Mouse (Mus musculus): Measurements from ENCODE around the gene Gm20431. TPM values are rescaled to one million over a fixed set of nuclear protein-coding genes. Genes with fewer than 3 reads are reported as not detected.
"Not testable (repeated sequence)": the region's sequence is repeated elsewhere in the genome, so short reads cannot be mapped to it uniquely, and the experiment has no call there.

Gm20431 gene
- polyA plus RNA-seq, 1 experiment from 2014 or later = 5.2 TPM

GRCm38 (mm10) chr2:167613335-167613734 lies 48.0 kb downstream of the Gm20431 start:
- TF ChIP-seq CTCF (IDR thresholded peaks at IDR 0.05) = peak; percentile 47
- not testable (repeated sequence) for H3K9me3 ChIP-seq (ENCODE audit: low read length); DNase-seq (ENCODE audit: low spot score); H3K4me3 ChIP-seq (ENCODE audit: low read depth, low read length); H3K27me3 ChIP-seq (replicated peaks; ENCODE audit: insufficient read depth, low read length); H3K9ac ChIP-seq (replicated peaks; ENCODE audit: low read depth); H3K4me2 ChIP-seq (replicated peaks; ENCODE audit: low read depth, low read length); H3K27ac ChIP-seq (ENCODE audit: low read length); H3K4me1 ChIP-seq (ENCODE audit: insufficient read depth, low read depth, low read length); ATAC-seq
- H3K36me3 ChIP-seq (ENCODE audit: insufficient read depth, low read length) = peaks cover 18% of the 10 kb centered on the region; the same call in 1 of the 2 replicates
- 95% methylated on average over 5 of the region's 7 CpGs for WGBS

- Histone ChIP-seq H3K9ac (replicated peaks; ENCODE audit: low read depth) (no peak overlapping the region), H3K4me3 (ENCODE audit: low read depth, low read length) (no peak overlapping the region), H3K9me3 (ENCODE audit: low read length) (no peaks in the 10 kb centered on the region), H3K27ac (ENCODE audit: low read length) (no peak overlapping the region), H3K4me1 (ENCODE audit: insufficient read depth, low read depth, low read length) (no peaks in the 10 kb centered on the region), H3K4me2 (replicated peaks; ENCODE audit: low read depth, low read length) (no peak overlapping the region), H3K36me3 (ENCODE audit: insufficient read depth, low read length) (peaks cover 23% of the 10 kb centered on the region), H3K27me3 (replicated peaks; ENCODE audit: insufficient read depth, low read length) (no peaks in the 10 kb centered on the region)
- DNase-seq (ENCODE audit: low spot score) (no peak), ATAC-seq (no peak)
- 89% methylated on average over 14 of the region's 14 CpGs for WGBS
- TF ChIP-seq CTCF (IDR thresholded peaks at IDR 0.05) = no peak
- no peak for TF ChIP-seq EP300 (IDR thresholded peaks at IDR 0.05)
Measured at GRCm38 (mm10) chr2:167612122-167612521, 49.2 kb downstream of the Gm20431 start.

GRCm38 (mm10) chr2:167611287-167611686 lies 50.0 kb downstream of the Gm20431 start:
- peaks cover 19% of the 10 kb centered on the region for H3K36me3 ChIP-seq (ENCODE audit: insufficient read depth, low read length)

GRCm38 (mm10) chr2:167606745-167607123 lies 54.6 kb downstream of the Gm20431 start:
- Histone ChIP-seq H3K36me3 (ENCODE audit: insufficient read depth, low read length) (peaks cover 8% of the 10 kb centered on the region; the same call in 1 of the 2 replicates), H3K4me1 (ENCODE audit: insufficient read depth, low read depth, low read length) (no peaks in the 10 kb centered on the region), H3K9me3 (ENCODE audit: low read length) (no peaks in the 10 kb centered on the region), H3K27me3 (replicated peaks; ENCODE audit: insufficient read depth, low read length) (no peaks in the 10 kb centered on the region), H3K27ac (ENCODE audit: low read length) (no peak overlapping the region), H3K4me3 (ENCODE audit: low read depth, low read length) (no peak overlapping the region), H3K9ac (replicated peaks; ENCODE audit: low read depth) (no peak overlapping the region), H3K4me2 (replicated peaks; ENCODE audit: low read depth, low read length) (no peak overlapping the region)
- WGBS = 80% methylated on average over 4 of the region's 4 CpGs
- DNase-seq (ENCODE audit: low spot score) (no peak), ATAC-seq (no peak)
- no peak for TF ChIP-seq CTCF (IDR thresholded peaks at IDR 0.05)
- TF ChIP-seq EP300 (IDR thresholded peaks at IDR 0.05) = no peak

More at GRCm38 (mm10) chr2:167611287-167611686, 50.0 kb downstream of the Gm20431 start:
- Histone ChIP-seq H3K27ac (ENCODE audit: low read length) (no peak overlapping the region), H3K9ac (replicated peaks; ENCODE audit: low read depth) (no peak overlapping the region), H3K9me3 (ENCODE audit: low read length) (no peaks in the 10 kb centered on the region), H3K4me1 (ENCODE audit: insufficient read depth, low read depth, low read length) (no peaks in the 10 kb centered on the region), H3K4me2 (replicated peaks; ENCODE audit: low read depth, low read length) (no peak overlapping the region), H3K27me3 (replicated peaks; ENCODE audit: insufficient read depth, low read length) (no peaks in the 10 kb centered on the region), H3K4me3 (ENCODE audit: low read depth, low read length) (no peak overlapping the region)
- 62% methylated on average over 10 of the region's 10 CpGs for WGBS
- no peak for TF ChIP-seq EP300 (IDR thresholded peaks at IDR 0.05)
- TF ChIP-seq CTCF (IDR thresholded peaks at IDR 0.05) = peak; percentile 60
- no peak for DNase-seq (ENCODE audit: low spot score)
- peak; percentile 69 for ATAC-seq

GRCm38 (mm10) chr2:167605817-167606744 lies 55.2 kb downstream of the Gm20431 start:
- H3K36me3 ChIP-seq (ENCODE audit: insufficient read depth, low read length) = peaks cover 8% of the 10 kb centered on the region; the same call in 1 of the 2 replicates
- no peak overlapping the region for H3K9ac ChIP-seq (replicated peaks; ENCODE audit: low read depth)
- TF ChIP-seq EP300 (IDR thresholded peaks at IDR 0.05) (no peak), CTCF (IDR thresholded peaks at IDR 0.05) (no peak)
- H3K9me3 ChIP-seq (ENCODE audit: low read length) = no peaks in the 10 kb centered on the region
- DNase-seq (ENCODE audit: low spot score) (no peak), ATAC-seq (no peak)
- no peak overlapping the region for H3K27ac ChIP-seq (ENCODE audit: low read length)
- H3K4me3 ChIP-seq (ENCODE audit: low read depth, low read length) = no peak overlapping the region
- H3K27me3 ChIP-seq (replicated peaks; ENCODE audit: insufficient read depth, low read length) = no peaks in the 10 kb centered on the region
- 55% methylated on average over 17 of the region's 17 CpGs for WGBS
- no peaks in the 10 kb centered on the region for H3K4me1 ChIP-seq (ENCODE audit: insufficient read depth, low read depth, low read length)
- H3K4me2 ChIP-seq (replicated peaks; ENCODE audit: low read depth, low read length) = no peak overlapping the region

GRCm38 (mm10) chr2:167605178-167605794 lies 56.0 kb downstream of the Gm20431 start:
- peak; percentile 93 for DNase-seq (ENCODE audit: low spot score)
- H3K36me3 ChIP-seq (ENCODE audit: insufficient read depth, low read length) = peaks cover 8% of the 10 kb centered on the region; the same call in 1 of the 2 replicates
- no peak overlapping the region for H3K4me3 ChIP-seq (ENCODE audit: low read depth, low read length)
- no peaks in the 10 kb centered on the region for H3K27me3 ChIP-seq (replicated peaks; ENCODE audit: insufficient read depth, low read length)
- TF ChIP-seq EP300 (IDR thresholded peaks at IDR 0.05) (no peak), CTCF (IDR thresholded peaks at IDR 0.05) (peak; percentile 98)
- no peak overlapping the region for H3K9ac ChIP-seq (replicated peaks; ENCODE audit: low read depth)
- no peaks in the 10 kb centered on the region for H3K4me1 ChIP-seq (ENCODE audit: insufficient read depth, low read depth, low read length)
- ATAC-seq = peak; percentile 78
- 28% methylated on average over 11 of the region's 11 CpGs for WGBS
- H3K9me3 ChIP-seq (ENCODE audit: low read length) = no peaks in the 10 kb centered on the region
- no peak overlapping the region for H3K27ac ChIP-seq (ENCODE audit: low read length)
- no peak overlapping the region for H3K4me2 ChIP-seq (replicated peaks; ENCODE audit: low read depth, low read length)
